Mouse (Mus musculus) spleen, adult 2 months (tissue): ENCODE data around the gene Myh7. TPM values are rescaled to one million over a fixed set of nuclear protein-coding genes. Genes with fewer than 3 reads are reported as not detected.

Experiments used
- DNase-seq, 2 experiments: peaks; one replicate each; pipeline versions ENCODE4 v3.0.0 to v3.0.0-alpha.2; 2012 to 2021; ENCODE audit warnings: low spot score in 2 of 2, low read depth in 1 of 2
- H3K27ac ChIP-seq: fragments of 200-500 bp; 2 replicates; pipeline ENCODE4 v1.5.1; 2012; ENCODE audit warnings: low read length, inconsistent platforms; ENCODE audit not compliant: insufficient read depth
- H3K27me3 ChIP-seq: fragments of 200-500 bp; 2 replicates; pipeline ENCODE4 v1.6.1; 2012; ENCODE audit warnings: mild to moderate bottlenecking, moderate library complexity, low read length, inconsistent platforms; ENCODE audit not compliant: control insufficient read depth, insufficient read depth
- H3K36me3 ChIP-seq: fragments of 200-500 bp; 2 replicates; pipeline ENCODE4 v1.6.1; 2012; ENCODE audit warnings: mild to moderate bottlenecking, low read length, inconsistent platforms; ENCODE audit not compliant: control insufficient read depth, insufficient read depth
- H3K4me1 ChIP-seq: fragments of 200-500 bp; 2 replicates; pipeline ENCODE4 v1.6.1; 2011; ENCODE audit warnings: inconsistent platforms; ENCODE audit not compliant: control insufficient read depth, insufficient read depth, insufficient read length
- H3K4me3 ChIP-seq: fragments of 200-500 bp; 2 replicates; pipeline ENCODE4 v1.5.1; 2011; ENCODE audit warnings: mild to moderate bottlenecking, inconsistent platforms; ENCODE audit not compliant: insufficient read depth, insufficient read length; ENCODE audit errors: extremely low read depth
- CTCF ChIP-seq: fragments of 200-500 bp; IDR thresholded peaks from 2 replicates; pipeline ENCODE4 v1.5.1; 2011; ENCODE audit warnings: mild to moderate bottlenecking, inconsistent platforms; ENCODE audit not compliant: insufficient read depth, insufficient read length, insufficient replicate concordance; ENCODE audit errors: extremely low read depth
- POLR2A ChIP-seq: fragments of 200-500 bp; IDR thresholded peaks from 2 replicates; pipeline ENCODE4 v1.6.1; 2011; ENCODE audit warnings: low read depth, low read length, inconsistent platforms
- WGBS: fragments of 180-500 bp; shearing (Covaris S2); methylation state at CpG from one replicate; pipeline ENCODE4 v1.1.7; 2018; 5-methylcytosine and 5-hydroxymethylcytosine counted together
- polyA plus RNA-seq: library from polyadenylated mRNA; depleted of rRNA; stranded (reverse); fragments of >200 nt; gene quantifications from 2 replicates; pipeline ENCODE4 v1.2.3, GENCODE M21; 2012

Myh7 gene
- polyA plus RNA-seq, 1 experiment, result not detected

GRCm38 (mm10) chr14:54997297-54997696, 2.9 kb upstream of the Myh7 start:
- Histone ChIP-seq H3K36me3 (no peaks in the 10 kb centered on the region), H3K4me3 (no peak overlapping the region), H3K27ac (no peak overlapping the region), H3K4me1 (no peaks in the 10 kb centered on the region), H3K27me3 (no peaks in the 10 kb centered on the region)
- no peak for TF ChIP-seq POLR2A
- no peak for TF ChIP-seq CTCF
- no peak for DNase-seq
- WGBS, result 77% methylated on average over 4 of the region's 4 CpGs

GRCm38 (mm10) chr14:54996793-54997192, 2.4 kb upstream of the Myh7 start:
- H3K36me3 ChIP-seq, result no peaks in the 10 kb centered on the region
- no peaks in the 10 kb centered on the region for H3K4me1 ChIP-seq
- H3K27ac ChIP-seq, result no peak overlapping the region
- TF ChIP-seq POLR2A (no peak), CTCF (no peak)
- DNase-seq, result no peak
- 89% methylated on average over 9 of the region's 9 CpGs for WGBS
- H3K4me3 ChIP-seq, result no peak overlapping the region
- H3K27me3 ChIP-seq, result no peaks in the 10 kb centered on the region

- Histone ChIP-seq H3K27ac (no peak overlapping the region), H3K36me3 (no peaks in the 10 kb centered on the region), H3K4me3 (no peak overlapping the region), H3K27me3 (no peaks in the 10 kb centered on the region), H3K4me1 (no peaks in the 10 kb centered on the region)
- TF ChIP-seq CTCF, result no peak
- no peak for TF ChIP-seq POLR2A
- no peak for DNase-seq
- 75% methylated on average over 14 of the region's 14 CpGs for WGBS
Observed at GRCm38 (mm10) chr14:54995457-54996138, 1.2 kb upstream of the Myh7 start.

- Histone ChIP-seq H3K36me3 (no peaks in the 10 kb centered on the region), H3K4me1 (no peaks in the 10 kb centered on the region), H3K27ac (no peak overlapping the region), H3K27me3 (no peaks in the 10 kb centered on the region), H3K4me3 (no peak overlapping the region)
- TF ChIP-seq CTCF (no peak), POLR2A (no peak)
- no peak for DNase-seq
Observed at GRCm38 (mm10) chr14:54994869-54995186, 402 bp upstream of the Myh7 start.

- TF ChIP-seq CTCF, result no peak
- TF ChIP-seq POLR2A, result no peak
- Histone ChIP-seq H3K4me1 (no peaks in the 10 kb centered on the region), H3K27ac (no peak overlapping the region), H3K4me3 (no peak overlapping the region), H3K36me3 (no peaks in the 10 kb centered on the region), H3K27me3 (no peaks in the 10 kb centered on the region)
- 52% methylated on average over 10 of the region's 10 CpGs for WGBS
- DNase-seq, result no peak
Observed at GRCm38 (mm10) chr14:54993636-54994035, 790 bp downstream of the Myh7 start.

- no peak overlapping the region for H3K4me3 ChIP-seq
- no peak for DNase-seq
- H3K27ac ChIP-seq, result no peak overlapping the region
- WGBS, result 83% methylated on average over 10 of the region's 10 CpGs
- no peaks in the 10 kb centered on the region for H3K27me3 ChIP-seq
- no peak for TF ChIP-seq POLR2A
- TF ChIP-seq CTCF, result no peak
- no peaks in the 10 kb centered on the region for H3K36me3 ChIP-seq
- no peaks in the 10 kb centered on the region for H3K4me1 ChIP-seq
Observed at GRCm38 (mm10) chr14:54992196-54992595, 2.2 kb downstream of the Myh7 start.

- Histone ChIP-seq H3K4me1 (no peaks in the 10 kb centered on the region), H3K27me3 (no peaks in the 10 kb centered on the region; the same call in 1 of the 2 replicates), H3K27ac (no peak overlapping the region), H3K36me3 (no peaks in the 10 kb centered on the region), H3K4me3 (no peak overlapping the region)
- WGBS, result 86% methylated on average over 8 of the region's 8 CpGs
- DNase-seq, result no peak
- TF ChIP-seq POLR2A (no peak), CTCF (no peak)
Observed at GRCm38 (mm10) chr14:54989886-54990441, 4.5 kb downstream of the Myh7 start.
